Mouse (Mus musculus): ENCODE data around the gene Celsr3.

GRCm38 (mm10) chr9:108799564-108799963 lies 26.6 kb upstream of the Celsr3 start:
- no peak for TF ChIP-seq CTCF (IDR thresholded peaks at IDR 0.05; ENCODE audit: low read depth, low read length)
- TF ChIP-seq POLR2AphosphoS5 (IDR thresholded peaks at IDR 0.05; ENCODE audit: insufficient replicate concordance, low read depth, low read length), result no peak
- TF ChIP-seq GATA1 (IDR thresholded peaks at IDR 0.05; ENCODE audit: borderline replicate concordance, low read length), result no peak
- TF ChIP-seq GATA2 (IDR thresholded peaks at IDR 0.05; ENCODE audit: borderline replicate concordance, low read depth, low read length), result no peak
